Mouse (Mus musculus) myocyte (in vitro differentiated cells): ENCODE results near the gene Hoxa3.

Experiments used
- MAX ChIP-seq: IDR thresholded peaks from one replicate; pipeline ENCODE4 v1.6.1; 2011; ENCODE audit warnings: low read depth, mild to moderate bottlenecking, control low read depth
- POLR2A ChIP-seq: IDR thresholded peaks from one replicate; pipeline ENCODE4 v1.6.1; 2011; ENCODE audit warnings: low read depth, mild to moderate bottlenecking, control low read depth, moderate library complexity; ENCODE audit not compliant: insufficient read length
- SRF ChIP-seq: IDR thresholded peaks from one replicate; pipeline ENCODE4 v1.6.1; 2011; ENCODE audit warnings: low read depth; ENCODE audit not compliant: control insufficient read depth, insufficient read length
- TCF12 ChIP-seq: IDR thresholded peaks from one replicate; pipeline ENCODE4 v1.6.1; 2011; ENCODE audit warnings: mild to moderate bottlenecking, control low read depth; ENCODE audit not compliant: poor library complexity, insufficient read depth, severe bottlenecking

GRCm38 (mm10) chr6:52212556-52213118 is 499 bp downstream of the Hoxa3 start:
- TF ChIP-seq POLR2A (peak; percentile 68), MAX (no peak), TCF12 (no peak), SRF (no peak)
